Comparison of ENCODE assay signal across 8 mouse cellular contexts in the genomic region with DNA sequence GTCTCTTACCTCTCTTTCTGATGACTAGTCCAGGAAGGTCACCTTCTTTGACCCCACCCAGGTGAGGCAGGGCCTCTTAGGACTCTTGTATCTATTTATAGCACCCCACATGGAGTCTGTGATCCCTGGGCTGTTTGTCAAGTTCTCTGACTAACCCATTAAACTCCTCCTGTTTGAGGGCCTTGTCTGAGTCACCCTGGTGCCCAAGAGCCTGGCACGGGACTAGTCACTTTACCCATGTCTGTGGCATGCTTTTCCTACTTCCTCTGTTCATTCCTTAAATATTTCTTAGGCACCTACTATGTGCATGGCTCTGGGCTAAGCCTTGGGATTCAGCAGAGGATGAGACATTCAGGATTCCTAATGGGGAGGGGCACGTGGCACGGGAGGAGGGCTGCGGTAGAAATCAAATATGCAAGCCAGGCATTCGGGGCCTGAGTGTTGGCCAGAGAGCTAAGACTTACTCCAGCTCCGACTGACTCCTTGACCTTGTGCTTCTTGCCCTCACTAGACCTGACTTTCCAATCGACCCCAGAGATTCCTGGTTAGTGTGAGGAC. TPM values are rescaled to one million over a fixed set of nuclear protein-coding genes. Genes with fewer than 3 reads are reported as not detected.
DNase-seq lines count a peak whose midpoint lies in the region; ATAC-seq and TF ChIP-seq lines count a peak whose summit lies in the region.

No protein-coding gene starts in this region.

- peak overlapping the region; percentile 76 for H3K9ac ChIP-seq in ES-E14 (ENCODE audit: insufficient read depth, low read depth, low read length, poor library complexity, severe bottlenecking)
- peak overlapping the region; percentile 59 for H3K9ac ChIP-seq in forebrain, embryonic 14.5 days (ENCODE audit: low read length)
- peak overlapping the region; percentile 66 for H3K9ac ChIP-seq in limb, embryonic 13.5 days
- peak overlapping the region; percentile 28; the same call in 1 of the 2 replicates for H3K9ac ChIP-seq in stomach, embryonic 14.5 days (replicated peaks; ENCODE audit: low read depth, low read length)

- peaks cover 7% of the 10 kb centered on the region; the same call in 1 of the 2 replicates for H3K36me3 ChIP-seq in ES-E14 (ENCODE audit: control insufficient read depth, insufficient read depth, low read length, poor library complexity, severe bottlenecking)
- H3K36me3 ChIP-seq in forebrain, embryonic 14.5 days (ENCODE audit: control insufficient read depth, insufficient read depth, low read length) = no peaks in the 10 kb centered on the region
- H3K36me3 ChIP-seq in limb, embryonic 13.5 days = peaks cover 6% of the 10 kb centered on the region; the same call in 1 of the 2 replicates
- H3K36me3 ChIP-seq in stomach, embryonic 14.5 days (ENCODE audit: control insufficient read depth, insufficient read depth, low read length) = no peaks in the 10 kb centered on the region

- no peak overlapping the region for H3K27ac ChIP-seq in ES-E14 (ENCODE audit: insufficient read depth, low read depth, low read length, poor library complexity, severe bottlenecking)
- no peak overlapping the region for H3K27ac ChIP-seq in forebrain, embryonic 14.5 days (ENCODE audit: low read depth, low read length)
- H3K27ac ChIP-seq in limb, embryonic 13.5 days = no peak overlapping the region
- no peak overlapping the region for H3K27ac ChIP-seq in stomach, embryonic 14.5 days (ENCODE audit: low read length)

- in situ Hi-C loops in ES-E14 (cut with MboI; ENCODE audit: low sequenced_read_pairs in 2 of 2, unreplicated experiment in 2 of 2) = no loop called here

- peak overlapping the region; percentile 85 to 99 for H3K4me3 ChIP-seq in ES-E14 (ENCODE audit: insufficient read depth in 1 of 2, low read depth in 1 of 2, low read length in 2 of 2, poor library complexity in 1 of 2, severe bottlenecking in 1 of 2)
- peak overlapping the region; percentile 73 for H3K4me3 ChIP-seq in forebrain, embryonic 14.5 days (ENCODE audit: low read depth, low read length)
- peak overlapping the region; percentile 85 for H3K4me3 ChIP-seq in limb, embryonic 13.5 days
- H3K4me3 ChIP-seq in stomach, embryonic 14.5 days (ENCODE audit: low read depth, low read length) = peak overlapping the region; percentile 76

- 30% methylated on average over 7 of the region's 7 CpGs for WGBS in forebrain, embryonic 14.5 days
- 27% methylated on average over 7 of the region's 7 CpGs for WGBS in limb, embryonic 13.5 days
- WGBS in stomach, embryonic 14.5 days = 23% methylated on average over 7 of the region's 7 CpGs

- H3K4me2 ChIP-seq in forebrain, embryonic 14.5 days (ENCODE audit: low read length) = peak overlapping the region; percentile 89
- H3K4me2 ChIP-seq in limb, embryonic 13.5 days (replicated peaks) = peak overlapping the region; percentile 87
- H3K4me2 ChIP-seq in stomach, embryonic 14.5 days (replicated peaks; ENCODE audit: low read depth, low read length) = peak overlapping the region; percentile 80

- peak; percentile 62 to 84 for DNase-seq in adrenal gland, adult (ENCODE audit: inconsistent age in 2 of 2, low spot score in 1 of 2)
- DNase-seq in adrenal gland, postnatal 4 days (ENCODE audit: low spot score in 2 of 2) = no peak
- no peak for DNase-seq in ES-E14 (ENCODE audit: low read depth, low spot score)
- DNase-seq in forebrain, embryonic 14.5 days (ENCODE audit: low spot score) = no peak
- no peak for DNase-seq in embryo, embryonic 10.5 days (ENCODE audit: low spot score)
- no peak for DNase-seq in gastrocnemius, postnatal 25 days

- H3K27me3 ChIP-seq in forebrain, embryonic 14.5 days (replicated peaks; ENCODE audit: control insufficient read depth, insufficient read depth, low read length) = no peaks in the 10 kb centered on the region
- 0 out of 2 replicates have a peak, but pooled peaks cover 10% of the 10 kb centered on the region for H3K27me3 ChIP-seq in limb, embryonic 13.5 days
- no peaks in the 10 kb centered on the region for H3K27me3 ChIP-seq in stomach, embryonic 14.5 days (ENCODE audit: control insufficient read depth, insufficient read depth, low read length)

- ATAC-seq in forebrain, embryonic 14.5 days = no peak
- no peak for ATAC-seq in limb, embryonic 13.5 days (ENCODE audit: low FRiP score, low read depth)
- no peak for ATAC-seq in stomach, embryonic 14.5 days (ENCODE audit: insufficient number of reproducible peaks, insufficient read depth, low FRiP score, low read depth)

- H3K4me1 ChIP-seq in ES-E14 (ENCODE audit: control insufficient read depth in 2 of 2, insufficient read depth in 2 of 2, low read length in 2 of 2, poor library complexity in 1 of 2) = peaks cover 5 to 22% of the 10 kb centered on the region in 2 experiments; a peak in 2 of 4 replicates
- H3K4me1 ChIP-seq in forebrain, embryonic 14.5 days (ENCODE audit: control insufficient read depth, insufficient read depth, low read length) = peaks cover 19% of the 10 kb centered on the region
- H3K4me1 ChIP-seq in limb, embryonic 13.5 days = peaks cover 36% of the 10 kb centered on the region
- peaks cover 34% of the 10 kb centered on the region for H3K4me1 ChIP-seq in stomach, embryonic 14.5 days (ENCODE audit: control insufficient read depth, insufficient read depth, low read length)

- no peaks in the 10 kb centered on the region for H3K9me3 ChIP-seq in ES-E14 (ENCODE audit: control insufficient read depth, insufficient read depth, low read depth, low read length)
- no peaks in the 10 kb centered on the region for H3K9me3 ChIP-seq in forebrain, embryonic 14.5 days (replicated peaks; ENCODE audit: control insufficient read depth, low read length)
- no peaks in the 10 kb centered on the region for H3K9me3 ChIP-seq in limb, embryonic 13.5 days
- no peaks in the 10 kb centered on the region for H3K9me3 ChIP-seq in stomach, embryonic 14.5 days (ENCODE audit: control insufficient read depth, low read depth, low read length)

TF ChIP-seq in ES-E14, 5 proteins besides CTCF, POLR2A, EP300 and RAD21:
- TF ChIP-seq ZNF384 (IDR thresholded peaks at IDR 0.05; ENCODE audit: low read depth, low read length) (no peak), ZC3H11A (IDR thresholded peaks at IDR 0.05; ENCODE audit: borderline replicate concordance, low read depth, low read length) (no peak), HCFC1 (IDR thresholded peaks at IDR 0.05; ENCODE audit: borderline replicate concordance, insufficient read depth, low read length) (no peak), MAFK (IDR thresholded peaks at IDR 0.05; ENCODE audit: insufficient read depth, low read depth, low read length) (no peak), CHD2 (IDR thresholded peaks at IDR 0.05; ENCODE audit: low read depth, low read length) (no peak)

RNA-seq across cellular contexts. Expression of a gene that starts 1.0 kb away (rescaled TPM):
- 10 to 100 TPM; 92.4 to 93.9 TPM for total RNA-seq in adrenal gland, postnatal 4 days (2021)
- total RNA-seq in ES-E14 (2012; rRNA removed) = 26.9 and 30.3 TPM in 2 replicates
- 23.6 and 23.7 TPM in 2 replicates for polyA plus RNA-seq in forebrain, embryonic 14.5 days (2014; fragmentation: Nextera tagmentation; extraction: Ambion mirVana)
- 87.6 and 93.3 TPM in 2 replicates for polyA plus RNA-seq in limb, embryonic 13.5 days (2015; fragmentation: Nextera tagmentation; extraction: Ambion mirVana)
- 79.7 and 80.0 TPM in 2 replicates for polyA plus RNA-seq in stomach, embryonic 14.5 days (2014; fragmentation: Nextera tagmentation; extraction: Ambion mirVana)
- 100 to 1,000 TPM; 154 to 218 TPM for total RNA-seq in gastrocnemius, postnatal 25 days (2021)

RNA-seq across cellular contexts. Expression of a gene that starts 16.3 kb away (rescaled TPM):
- total RNA-seq in adrenal gland, postnatal 4 days (2021) = 10 to 100 TPM; 30.8 TPM
- total RNA-seq in ES-E14 (2012; rRNA removed) = 11.0 and 14.6 TPM in 2 replicates
- polyA plus RNA-seq in forebrain, embryonic 14.5 days (2014; fragmentation: Nextera tagmentation; extraction: Ambion mirVana) = 35.3 and 39.7 TPM in 2 replicates
- 21.0 and 22.3 TPM in 2 replicates for polyA plus RNA-seq in limb, embryonic 13.5 days (2015; fragmentation: Nextera tagmentation; extraction: Ambion mirVana)
- 14.7 and 16.7 TPM in 2 replicates for polyA plus RNA-seq in stomach, embryonic 14.5 days (2014; fragmentation: Nextera tagmentation; extraction: Ambion mirVana)
- 10 to 100 TPM in 1 of 2 experiments, 1 to 10 TPM in 1; 9.5 to 10.3 TPM for total RNA-seq in gastrocnemius, postnatal 25 days (2021)

RNA-seq across cellular contexts. Expression of a gene that starts 51.7 kb away (rescaled TPM):
- 10 to 100 TPM; 41.5 to 42.7 TPM for total RNA-seq in adrenal gland, postnatal 4 days (2021)
- total RNA-seq in ES-E14 (2012; rRNA removed) = 42.6 and 50.0 TPM in 2 replicates
- polyA plus RNA-seq in forebrain, embryonic 14.5 days (2014; fragmentation: Nextera tagmentation; extraction: Ambion mirVana) = 67.8 and 68.2 TPM in 2 replicates
- 62.3 and 67.1 TPM in 2 replicates for polyA plus RNA-seq in limb, embryonic 13.5 days (2015; fragmentation: Nextera tagmentation; extraction: Ambion mirVana)
- 65.0 and 74.9 TPM in 2 replicates for polyA plus RNA-seq in stomach, embryonic 14.5 days (2014; fragmentation: Nextera tagmentation; extraction: Ambion mirVana)
- 10 to 100 TPM; 34.0 TPM for total RNA-seq in gastrocnemius, postnatal 25 days (2021)

Comparison
In these comparisons a context has a peak if more than half of its experiments do, and no peak if none do; other contexts are left out.
1. DNase-seq: peak in adrenal gland, adult (2 of 2); none in adrenal gland, postnatal 4 days (0 of 2), ES-E14 (single experiment), forebrain, embryonic 14.5 days (single experiment), embryo, embryonic 10.5 days (single experiment) and gastrocnemius, postnatal 25 days (single experiment).
2. Peak in every context shown above with its lines, with median percentiles within 50 percentile points of each other: H3K4me3 ChIP-seq, H3K9ac ChIP-seq and H3K4me2 ChIP-seq.